Mouse (Mus musculus) megakaryocyte, embryonic 14.5 days (primary cell): Measurements from ENCODE around the gene Edn2.

Experiments used
- FLI1 ChIP-seq: IDR thresholded peaks from 2 replicates; pipeline ENCODE4 v1.6.1; 2012; ENCODE audit warnings: low read length, inconsistent platforms, mixed read lengths
- GATA1 ChIP-seq: IDR thresholded peaks from 3 replicates; pipeline ENCODE4 v1.6.1; 2012; ENCODE audit warnings: mixed read lengths, low read length, inconsistent platforms, borderline replicate concordance

GRCm38 (mm10) chr4:120124656-120125055 is 36.4 kb upstream of the Edn2 start:
- no peak for TF ChIP-seq GATA1
- no peak for TF ChIP-seq FLI1
